Mouse (Mus musculus) thymus, adult 18-20 months (tissue): ENCODE results near the gene Irgq.
"Not testable (repeated sequence)": the region's sequence is repeated elsewhere in the genome, so short reads cannot be mapped to it uniquely, and the experiment has no call there.

Source experiments
- DNase-seq, 2 experiments: peaks; one replicate each; pipeline ENCODE4 v3.0.0; 2022; ENCODE audit warnings: mixed read lengths in 2 of 2

Gene Irgq

DNA sequence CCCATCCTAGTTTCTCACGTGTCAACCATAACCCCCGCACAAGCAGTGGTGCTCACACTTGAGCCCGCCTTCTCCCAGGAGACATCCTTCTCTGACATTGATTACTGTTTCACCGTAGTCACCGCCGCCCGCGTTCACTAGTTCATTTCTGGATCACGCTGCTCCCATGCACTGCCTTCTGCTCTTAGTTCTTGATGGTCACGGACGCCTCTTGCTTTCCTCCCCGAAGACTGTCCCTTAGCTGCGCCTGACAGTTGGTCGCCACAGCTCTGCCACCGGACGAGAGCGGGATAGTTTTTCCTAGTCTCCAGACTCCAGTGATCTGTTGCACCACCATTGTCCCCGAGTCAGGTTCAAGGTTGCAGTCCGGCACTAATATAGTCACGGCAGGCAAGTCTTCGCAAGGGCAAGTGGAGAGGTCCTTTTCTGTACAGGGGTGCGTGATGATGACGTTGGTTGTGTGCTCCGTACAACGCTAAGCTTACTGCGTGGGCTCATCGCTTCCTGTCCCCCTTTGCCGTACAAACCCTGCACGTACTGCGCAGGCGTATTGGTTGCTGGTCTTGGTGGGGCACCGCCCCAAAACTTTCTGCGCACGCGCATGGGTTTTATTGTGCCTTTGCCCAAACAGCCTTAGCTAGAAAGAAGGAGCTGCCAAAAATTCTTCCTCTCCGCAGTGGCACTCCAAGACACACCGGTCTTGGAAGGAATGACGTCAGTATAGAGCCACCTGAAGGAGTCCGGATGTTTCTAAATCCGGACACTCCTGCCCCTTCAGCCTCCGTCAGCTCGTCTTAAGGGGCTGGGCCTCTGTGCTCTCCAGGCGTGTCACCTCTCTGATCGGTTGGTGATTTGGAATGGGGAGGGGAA lies at the start of gene Irgq:
Gene Irgq (plus strand): TSS at position 628 of the 870 bp plus-strand sequence.
- DNase-seq, result peak; percentile 96 to 98

- no peak for DNase-seq
Observed at GRCm38 (mm10) chr7:24480986-24481473, 49.5 kb upstream of the Irgq start.

DNA sequence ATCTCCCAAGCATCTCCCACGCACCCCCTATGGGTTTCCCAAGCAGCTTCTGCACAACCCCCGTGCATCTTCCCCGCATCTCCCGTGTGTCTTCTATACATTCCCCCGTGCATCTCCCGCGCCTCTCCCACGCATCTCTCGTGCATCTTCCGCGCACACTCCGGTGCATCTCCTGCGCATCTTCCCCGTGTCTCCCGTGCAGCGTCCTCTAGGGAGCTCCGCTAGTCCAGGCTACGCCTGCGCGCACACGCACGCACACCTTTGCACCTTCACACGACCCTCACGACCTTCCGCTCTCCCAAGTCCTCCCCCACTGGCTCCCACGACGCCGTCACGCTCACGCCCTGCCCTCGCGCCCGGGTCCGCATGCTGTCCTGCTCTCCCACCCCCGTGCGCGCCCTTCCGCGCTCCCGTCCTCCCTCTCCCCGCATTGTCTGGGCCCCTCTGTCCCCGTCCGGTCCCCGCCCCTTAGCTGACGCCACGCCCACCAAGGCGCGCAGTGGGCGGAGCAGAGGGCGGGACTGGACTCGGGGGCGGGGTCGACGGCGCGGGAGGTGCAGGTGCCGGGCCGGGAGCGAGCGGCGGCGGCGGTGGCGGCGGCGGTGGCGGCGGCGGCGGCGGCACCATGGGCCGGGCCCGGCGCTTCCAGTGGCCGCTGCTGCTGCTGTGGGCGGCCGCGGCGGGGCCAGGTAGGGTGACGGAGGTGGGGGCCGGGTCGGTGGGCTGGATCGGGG lies 48.8 kb upstream of the Irgq start, which contains the start of gene Cadm4:
Gene Cadm4 (plus strand): TSS at position 550 of the 734 bp plus-strand sequence.
- DNase-seq, result peak; percentile 65 to 71

- no peak for DNase-seq
Observed at GRCm38 (mm10) chr7:24482208-24483020, 48.1 kb upstream of the Irgq start.

DNA sequence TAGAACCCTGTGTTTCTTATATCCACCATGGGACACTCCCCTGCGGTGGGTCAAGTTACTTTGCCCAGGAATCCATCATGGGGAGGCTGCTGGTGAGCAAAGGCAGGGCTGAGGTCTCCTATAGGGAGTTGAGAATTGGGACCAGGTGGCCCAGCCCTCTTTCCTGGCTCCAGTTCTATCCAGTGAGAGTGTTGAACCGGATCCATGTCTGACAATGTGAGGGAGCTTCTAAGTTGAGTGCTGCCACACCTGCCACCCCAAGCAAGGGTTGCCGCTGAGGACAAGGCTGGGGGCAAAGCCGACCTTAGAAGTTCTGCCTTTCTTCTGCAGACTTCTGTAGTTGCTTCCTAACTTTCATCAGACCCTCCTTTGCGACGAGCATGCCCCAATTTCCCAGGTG lies 47.2 kb upstream of the Irgq start:
- DNase-seq, result not testable (repeated sequence)

DNA sequence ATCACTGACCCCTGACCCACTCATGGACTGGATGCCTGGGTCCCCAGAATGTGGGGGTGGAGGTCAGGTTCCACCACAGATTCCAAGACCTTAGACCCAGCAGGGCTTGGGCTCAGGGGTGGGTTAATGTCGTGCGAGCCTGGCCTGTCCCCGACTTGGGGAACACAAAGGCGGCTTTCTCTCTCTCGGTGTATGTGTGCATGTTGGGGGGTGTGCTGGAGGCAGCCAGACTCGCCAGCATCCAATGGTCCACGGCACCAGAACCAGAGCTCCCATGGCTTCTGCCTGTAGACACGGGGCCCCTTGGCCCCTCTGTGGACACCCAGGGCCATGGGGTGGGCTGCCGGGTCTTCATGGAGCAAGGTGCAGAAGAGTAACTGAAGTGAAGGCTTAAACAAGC lies 45.0 kb upstream of the Irgq start:
- no peak for DNase-seq

GRCm38 (mm10) chr7:24486654-24487130 lies 43.8 kb upstream of the Irgq start:
- DNase-seq, result no peak

GRCm38 (mm10) chr7:24487403-24487802 lies 43.1 kb upstream of the Irgq start:
- no peak for DNase-seq

DNA sequence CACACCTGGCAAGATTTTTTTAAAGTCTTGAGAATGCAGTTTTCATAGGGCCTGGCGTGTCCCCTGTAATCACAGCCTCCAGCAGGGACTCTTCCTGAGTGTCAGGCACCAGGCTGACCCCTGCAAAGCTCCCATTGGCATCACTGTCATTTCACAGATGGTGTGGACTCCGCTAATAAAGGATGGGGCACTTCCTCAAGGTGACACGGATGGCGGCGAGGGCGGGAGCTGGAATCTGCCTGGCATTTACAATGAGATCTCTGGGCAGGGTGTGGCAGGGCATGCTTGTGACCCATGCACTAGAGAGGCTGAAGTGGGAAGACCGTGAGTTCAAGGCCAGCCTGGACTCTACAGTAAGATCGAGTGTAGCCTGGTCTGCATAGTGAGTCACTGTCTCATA lies 42.2 kb upstream of the Irgq start:
- no peak for DNase-seq

GRCm38 (mm10) chr7:24499856-24500577 lies 30.5 kb upstream of the Irgq start:
- no peak for DNase-seq

GRCm38 (mm10) chr7:24500929-24501328 lies 29.6 kb upstream of the Irgq start:
- DNase-seq, result no peak

DNA sequence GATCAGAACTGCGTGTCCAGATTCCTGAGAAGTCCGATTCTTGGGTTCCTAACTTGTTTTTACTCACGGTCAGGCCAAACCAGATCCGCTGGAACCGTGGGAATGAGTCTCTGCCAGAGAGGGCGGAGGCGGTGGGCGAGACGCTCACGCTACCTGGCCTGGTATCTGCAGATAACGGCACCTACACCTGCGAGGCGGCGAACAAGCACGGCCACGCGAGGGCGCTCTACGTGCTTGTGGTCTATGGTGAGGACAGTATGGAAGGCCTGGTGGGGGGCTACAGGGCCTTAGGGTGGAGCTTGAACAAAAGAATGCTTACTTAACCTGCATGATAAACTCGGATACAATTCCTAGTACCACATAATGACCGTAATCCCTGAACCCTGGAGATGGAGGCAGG lies 29.0 kb upstream of the Irgq start:
- peak in 1 of 2 experiments; percentile 23 for DNase-seq

DNA sequence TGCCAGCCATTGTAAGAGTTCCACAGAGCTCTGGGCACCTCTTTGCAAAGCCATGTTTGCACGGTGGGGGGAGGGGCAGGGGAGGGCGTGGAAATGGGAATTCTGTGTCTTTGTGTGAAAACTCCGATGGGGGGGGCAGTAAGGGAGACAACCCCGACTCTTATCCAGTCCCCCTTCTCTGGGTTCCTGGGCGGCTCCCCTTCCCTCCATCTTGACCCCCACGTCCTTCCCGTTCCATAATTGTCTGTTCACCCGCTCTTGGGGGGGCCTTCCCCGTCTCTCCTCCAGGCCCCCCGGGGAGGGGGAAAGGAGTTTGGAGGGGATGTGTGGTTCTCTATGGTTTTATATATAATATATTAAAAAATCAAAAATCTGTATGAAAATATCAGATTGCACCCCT lies 26.5 kb upstream of the Irgq start:
- no peak for DNase-seq

GRCm38 (mm10) chr7:24504868-24505267 lies 25.6 kb upstream of the Irgq start:
- DNase-seq, result no peak

DNA sequence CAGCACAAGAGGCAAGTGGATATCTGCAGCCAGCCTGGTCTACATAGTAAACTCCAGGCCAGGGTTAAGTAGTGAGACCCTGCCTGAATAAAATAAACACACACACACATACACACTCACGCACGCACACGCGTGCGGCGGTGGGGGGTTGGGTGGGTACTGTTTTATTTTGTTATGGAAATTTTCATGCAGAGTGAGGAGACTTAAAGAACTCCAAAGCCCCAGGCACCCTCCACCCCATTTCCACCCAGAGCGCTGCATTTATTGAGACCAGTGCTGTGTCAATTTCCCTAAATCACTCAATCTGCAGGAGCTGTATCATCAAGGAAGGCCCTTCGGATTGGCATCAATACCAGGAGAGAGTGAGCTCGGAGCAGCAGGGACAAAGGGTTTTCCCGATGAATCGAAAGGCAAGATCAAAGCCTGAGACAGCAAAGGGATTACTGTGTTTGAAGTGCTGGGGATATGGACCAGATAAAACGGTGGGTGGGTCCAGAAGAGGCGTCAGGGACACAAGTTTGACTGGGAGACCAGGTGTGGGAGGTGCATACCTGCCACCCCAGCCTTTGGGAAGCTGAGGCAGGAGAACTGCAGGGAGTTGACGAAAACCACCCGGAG lies 24.9 kb upstream of the Irgq start:
- DNase-seq, result no peak

DNA sequence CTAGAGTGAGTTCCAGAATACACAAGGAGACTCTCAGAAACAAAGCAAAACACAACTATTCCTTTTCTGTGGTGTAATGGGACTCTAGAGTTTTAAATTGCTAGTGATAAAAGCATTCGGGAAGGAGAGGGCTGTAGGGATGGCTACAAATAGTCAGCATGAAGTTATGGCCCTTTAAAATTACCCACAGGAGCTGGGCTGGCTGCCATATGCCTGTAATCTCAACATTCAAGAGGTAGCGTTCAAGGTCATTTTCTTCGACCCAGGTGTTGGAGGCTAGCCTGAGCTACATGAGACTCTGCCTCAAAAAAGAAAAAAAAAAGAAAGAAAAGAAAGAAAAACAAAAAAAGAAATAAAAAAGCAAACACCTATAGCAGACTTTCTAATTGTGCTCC lies 24.4 kb upstream of the Irgq start:
- no peak for DNase-seq

DNA sequence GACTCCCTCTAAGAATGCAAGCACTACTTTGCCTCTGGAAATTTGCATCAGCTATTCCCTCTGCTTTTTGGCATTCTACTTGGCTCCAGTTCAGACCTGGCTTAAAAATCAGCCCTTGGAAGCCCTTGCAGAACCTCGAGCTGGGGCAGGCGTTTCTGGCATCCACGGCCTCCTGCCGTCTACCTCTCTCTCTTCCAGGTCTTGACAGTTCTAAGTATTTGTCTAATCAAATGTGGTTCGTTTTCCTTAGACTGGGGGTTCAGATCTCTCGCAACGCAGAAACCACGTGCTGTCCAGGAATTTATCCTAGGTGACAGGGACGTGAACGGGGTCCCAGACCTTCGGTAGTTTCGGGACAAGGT lies 24.0 kb upstream of the Irgq start:
- DNase-seq, result no peak

GRCm38 (mm10) chr7:24506838-24507725 lies 23.4 kb upstream of the Irgq start, which contains the start of gene Zfp428:
Gene Zfp428 (plus strand): TSS chr7:24507006.
- peak; percentile 38 to 43 for DNase-seq

GRCm38 (mm10) chr7:24507726-24508114 lies 22.8 kb upstream of the Irgq start:
- peak in 1 of 2 experiments; percentile 12 for DNase-seq

- DNase-seq, result no peak
Observed at GRCm38 (mm10) chr7:24512355-24512754, 18.1 kb upstream of the Irgq start, which contains the start of gene AC161166.1. Gene AC161166.1 (minus strand): TSS chr7:24512455.
